Mouse (Mus musculus): ENCODE data around the gene Gm11639. TPM values are rescaled to one million over a fixed set of nuclear protein-coding genes. Genes with fewer than 3 reads are reported as not detected.
A peak's percentile ranks its signal among the peaks of the same experiment; 100 is the strongest.

Gene Gm11639
- polyA plus RNA-seq, 1 experiment from 2014 or later, result 0.01 TPM

DNA sequence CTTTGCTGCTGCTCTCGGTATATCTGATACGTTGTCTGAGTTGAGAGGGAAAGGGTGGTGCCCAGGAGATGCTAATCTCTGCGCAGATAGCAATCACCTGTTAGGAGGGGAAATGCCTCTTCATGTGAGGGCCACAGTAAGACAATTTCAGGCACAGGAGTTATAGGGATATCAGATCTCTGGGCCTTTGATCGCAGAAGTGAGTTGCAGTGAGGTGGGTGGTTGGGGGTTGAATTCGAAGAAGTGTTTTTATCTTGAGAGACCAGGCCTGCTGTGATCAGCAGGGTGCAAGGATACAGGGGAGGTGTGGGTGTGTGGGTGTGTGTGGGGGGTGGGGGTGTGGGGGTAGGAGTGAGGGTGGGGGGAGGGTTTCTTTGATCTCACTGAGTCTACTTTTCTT lies 24.4 kb upstream of the Gm11639 start:
- ATAC-seq (ENCODE audit: low FRiP score, low read depth), result no peak
- H3K4me3 ChIP-seq, result no peak overlapping the region
- 92% methylated on average over 5 of the region's 5 CpGs for WGBS

DNA sequence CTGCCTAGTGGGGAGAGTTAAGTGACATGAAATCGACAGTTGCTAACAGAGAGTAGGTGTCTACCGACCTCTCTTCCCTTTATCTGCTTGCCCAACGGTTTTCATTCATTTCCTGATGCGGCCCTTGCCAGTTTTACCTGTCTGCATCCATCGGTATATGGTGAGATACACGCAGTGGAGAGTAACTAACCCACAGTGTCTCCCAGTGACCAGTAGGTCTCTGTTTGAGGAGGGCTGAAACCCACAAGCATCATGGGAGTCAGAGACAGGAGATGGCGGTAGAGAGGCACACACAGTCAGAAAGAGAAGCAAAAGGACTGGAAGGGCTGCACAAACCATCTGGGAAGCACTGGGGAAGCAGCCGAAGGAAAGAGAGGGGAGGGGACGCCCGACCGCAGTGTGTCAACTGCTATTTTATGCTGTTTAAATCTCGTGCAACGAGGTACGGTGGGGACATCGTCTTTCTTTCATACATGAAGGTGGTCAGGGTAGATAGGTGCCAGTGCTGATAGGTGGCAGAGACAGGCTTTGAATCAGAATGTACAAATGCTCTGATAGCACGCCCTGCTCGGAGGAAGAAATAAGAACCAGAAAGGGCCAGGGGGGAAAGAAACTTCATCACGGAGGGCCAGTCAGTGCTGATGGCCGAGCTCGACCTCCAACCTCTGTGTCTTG lies 23.8 kb upstream of the Gm11639 start:
- no peaks in the 10 kb centered on the region for H3K36me3 ChIP-seq
- no peak overlapping the region for H3K9ac ChIP-seq
- no peak overlapping the region for H3K4me3 ChIP-seq
- no peak for ATAC-seq (ENCODE audit: low FRiP score, low read depth)
- H3K27me3 ChIP-seq (replicated peaks), result no peaks in the 10 kb centered on the region
- no peaks in the 10 kb centered on the region for H3K9me3 ChIP-seq
- 83% methylated on average over 20 of the region's 20 CpGs for WGBS
- H3K4me1 ChIP-seq, result no peaks in the 10 kb centered on the region
- H3K4me2 ChIP-seq (replicated peaks), result no peak overlapping the region
- no peak overlapping the region for H3K27ac ChIP-seq

More for the DNA sequence above, 24.4 kb upstream of the Gm11639 start:
- Histone ChIP-seq H3K4me1 (no peaks in the 10 kb centered on the region), H3K36me3 (no peaks in the 10 kb centered on the region), H3K9me3 (no peaks in the 10 kb centered on the region), H3K27ac (no peak overlapping the region), H3K4me2 (replicated peaks) (no peak overlapping the region), H3K27me3 (replicated peaks) (no peaks in the 10 kb centered on the region), H3K9ac (no peak overlapping the region)

DNA sequence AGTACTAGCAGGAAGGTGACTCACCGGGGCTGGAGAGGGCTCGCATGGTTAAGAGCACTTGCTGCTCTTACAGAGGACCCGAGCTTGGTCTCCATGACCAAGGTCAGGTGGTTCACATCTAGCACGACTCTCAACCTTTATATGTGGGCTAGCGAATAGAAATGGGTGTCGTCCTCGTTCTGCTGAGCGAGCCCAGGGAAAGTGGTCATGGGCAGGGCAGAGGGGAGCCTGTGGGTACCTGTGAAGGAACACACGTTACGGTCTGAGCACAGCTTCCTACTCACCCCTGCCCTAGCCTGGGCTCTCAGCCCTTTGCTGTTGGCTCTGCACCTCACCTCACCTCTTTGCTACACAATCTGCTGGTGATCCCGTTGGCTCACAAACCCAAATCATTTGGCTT lies 22.9 kb upstream of the Gm11639 start:
- H3K4me1 ChIP-seq, result no peaks in the 10 kb centered on the region
- H3K4me2 ChIP-seq (replicated peaks), result no peak overlapping the region
- no peaks in the 10 kb centered on the region for H3K36me3 ChIP-seq
- H3K27ac ChIP-seq, result no peak overlapping the region
- H3K9me3 ChIP-seq, result no peaks in the 10 kb centered on the region
- WGBS, result 93% methylated on average over 11 of the region's 11 CpGs
- ATAC-seq (ENCODE audit: low FRiP score, low read depth), result no peak
- no peak overlapping the region for H3K9ac ChIP-seq
- H3K27me3 ChIP-seq (replicated peaks), result no peaks in the 10 kb centered on the region
- H3K4me3 ChIP-seq, result no peak overlapping the region

DNA sequence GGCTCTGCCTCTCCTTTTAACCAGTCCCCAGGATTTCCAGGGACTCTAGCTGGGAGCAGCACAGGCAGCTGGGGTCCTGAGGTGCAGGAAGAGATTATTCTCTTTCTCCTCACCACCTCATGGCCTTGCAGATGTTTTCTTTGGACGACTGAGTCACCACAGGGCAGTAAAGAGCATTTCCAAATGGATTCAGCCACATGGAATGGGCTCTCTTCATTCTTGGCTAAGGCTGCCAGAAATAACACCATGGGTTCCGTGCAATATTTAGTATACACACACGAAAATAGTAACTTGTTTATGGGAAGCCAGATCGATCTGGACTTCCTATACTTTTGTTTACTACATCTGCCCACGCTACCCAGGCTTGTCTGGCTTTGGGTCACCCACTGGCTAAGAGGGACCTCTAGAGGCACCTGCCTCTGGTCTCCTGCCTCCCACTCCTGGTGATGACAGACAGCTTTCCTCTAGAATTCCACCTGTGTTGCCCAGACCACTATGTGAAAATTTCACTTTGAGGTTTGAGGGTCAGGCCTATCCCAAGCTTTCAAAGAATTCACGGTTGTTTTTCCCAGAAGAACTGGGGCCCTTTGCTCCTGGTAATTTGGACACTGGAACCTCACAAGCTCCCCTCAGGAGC lies 22.1 kb upstream of the Gm11639 start:
- Histone ChIP-seq H3K27ac (no peak overlapping the region), H3K4me3 (no peak overlapping the region), H3K4me1 (no peaks in the 10 kb centered on the region), H3K4me2 (replicated peaks) (no peak overlapping the region), H3K27me3 (replicated peaks) (no peaks in the 10 kb centered on the region), H3K36me3 (no peaks in the 10 kb centered on the region), H3K9me3 (no peaks in the 10 kb centered on the region), H3K9ac (no peak overlapping the region)
- 77% methylated on average over 6 of the region's 6 CpGs for WGBS
- no peak for ATAC-seq (ENCODE audit: low FRiP score, low read depth)

GRCm38 (mm10) chr11:104663878-104664261 lies 21.6 kb upstream of the Gm11639 start:
- no peak for ATAC-seq (ENCODE audit: low FRiP score, low read depth)
- no peaks in the 10 kb centered on the region for H3K27me3 ChIP-seq (replicated peaks)
- no peak overlapping the region for H3K27ac ChIP-seq
- H3K9ac ChIP-seq, result no peak overlapping the region
- no peaks in the 10 kb centered on the region for H3K4me1 ChIP-seq
- 79% methylated on average over 3 of the region's 3 CpGs for WGBS
- H3K4me3 ChIP-seq, result no peak overlapping the region
- no peak overlapping the region for H3K4me2 ChIP-seq (replicated peaks)
- H3K36me3 ChIP-seq, result no peaks in the 10 kb centered on the region
- H3K9me3 ChIP-seq, result no peaks in the 10 kb centered on the region

GRCm38 (mm10) chr11:104664441-104664840 lies 21.1 kb upstream of the Gm11639 start:
- no peak for ATAC-seq (ENCODE audit: low FRiP score, low read depth)
- Histone ChIP-seq H3K4me2 (replicated peaks) (no peak overlapping the region), H3K4me1 (no peaks in the 10 kb centered on the region), H3K4me3 (no peak overlapping the region), H3K27me3 (replicated peaks) (no peaks in the 10 kb centered on the region), H3K9me3 (no peaks in the 10 kb centered on the region), H3K36me3 (no peaks in the 10 kb centered on the region), H3K27ac (no peak overlapping the region), H3K9ac (no peak overlapping the region)

DNA sequence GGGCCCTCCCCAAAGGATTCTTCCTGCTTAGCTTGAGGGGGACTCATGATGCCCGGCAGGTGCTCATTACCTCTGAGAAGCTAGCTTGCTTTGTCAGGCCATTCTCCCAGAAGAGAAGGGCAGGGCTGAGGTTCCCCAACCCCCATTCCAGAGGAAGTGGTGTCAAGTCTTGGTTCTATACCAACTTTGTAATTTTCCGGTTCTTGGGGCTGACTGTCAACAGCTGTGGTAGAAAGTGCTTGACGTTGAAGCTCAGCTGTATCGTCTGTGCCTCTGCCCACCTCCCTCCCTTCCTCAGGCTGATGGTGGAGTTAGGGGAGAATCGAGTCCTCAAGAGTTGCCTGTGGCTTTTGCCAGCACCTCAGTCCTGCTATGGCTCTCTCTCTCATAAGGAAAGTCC lies 18.1 kb upstream of the Gm11639 start:
- Histone ChIP-seq H3K27me3 (replicated peaks) (no peaks in the 10 kb centered on the region), H3K4me2 (replicated peaks) (no peak overlapping the region), H3K9ac (no peak overlapping the region), H3K9me3 (no peaks in the 10 kb centered on the region), H3K27ac (no peak overlapping the region), H3K36me3 (no peaks in the 10 kb centered on the region), H3K4me3 (no peak overlapping the region), H3K4me1 (no peaks in the 10 kb centered on the region)
- no peak for ATAC-seq (ENCODE audit: low FRiP score, low read depth)
- 79% methylated on average over 5 of the region's 5 CpGs for WGBS

- H3K4me1 ChIP-seq, result no peaks in the 10 kb centered on the region
- no peak overlapping the region for H3K4me3 ChIP-seq
- 79% methylated on average over 4 of the region's 4 CpGs for WGBS
- ATAC-seq (ENCODE audit: low FRiP score, low read depth), result no peak
- no peak overlapping the region for H3K9ac ChIP-seq
- no peaks in the 10 kb centered on the region for H3K36me3 ChIP-seq
- no peak overlapping the region for H3K27ac ChIP-seq
- no peaks in the 10 kb centered on the region for H3K9me3 ChIP-seq
- no peak overlapping the region for H3K4me2 ChIP-seq (replicated peaks)
- no peaks in the 10 kb centered on the region for H3K27me3 ChIP-seq (replicated peaks)
These were observed 12.1 kb upstream of the Gm11639 start for GRCm38 (mm10) chr11:104673412-104673811.

- no peak overlapping the region for H3K4me3 ChIP-seq
- H3K4me1 ChIP-seq, result no peaks in the 10 kb centered on the region
- H3K36me3 ChIP-seq, result no peaks in the 10 kb centered on the region
- no peak for ATAC-seq (ENCODE audit: low FRiP score, low read depth)
- H3K9me3 ChIP-seq, result no peaks in the 10 kb centered on the region
- 95% methylated on average over 11 of the region's 11 CpGs for WGBS
- H3K27ac ChIP-seq, result no peak overlapping the region
- H3K27me3 ChIP-seq (replicated peaks), result no peaks in the 10 kb centered on the region
- no peak overlapping the region for H3K9ac ChIP-seq
- no peak overlapping the region for H3K4me2 ChIP-seq (replicated peaks)
These were observed 10.7 kb upstream of the Gm11639 start for GRCm38 (mm10) chr11:104674768-104675167.

DNA sequence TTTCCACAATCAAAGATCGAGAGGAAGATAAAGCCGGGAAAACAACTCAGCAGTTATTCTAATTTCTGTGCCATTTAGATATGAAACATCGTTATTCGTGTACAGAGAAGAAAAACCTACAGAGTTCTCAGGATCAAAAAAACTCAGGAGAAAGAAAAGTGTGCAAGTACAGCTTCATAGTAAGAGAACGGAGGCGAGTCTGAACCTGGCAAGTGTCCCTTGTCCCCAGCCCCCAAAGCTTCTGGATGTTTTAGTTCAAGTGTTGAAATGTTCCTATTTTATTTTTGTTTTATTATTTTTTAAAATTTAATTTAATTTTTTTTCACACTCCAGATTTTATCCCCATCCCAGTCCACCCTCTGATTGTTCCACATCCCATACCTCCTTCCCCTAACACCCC lies 7.7 kb downstream of the Gm11639 start:
- no peaks in the 10 kb centered on the region for H3K36me3 ChIP-seq
- no peak overlapping the region for H3K4me2 ChIP-seq (replicated peaks)
- WGBS, result 93% methylated on average over 6 of the region's 6 CpGs
- H3K4me3 ChIP-seq, result no peak overlapping the region
- no peaks in the 10 kb centered on the region for H3K27me3 ChIP-seq (replicated peaks)
- H3K9me3 ChIP-seq, result no peaks in the 10 kb centered on the region
- no peaks in the 10 kb centered on the region for H3K4me1 ChIP-seq
- no peak for ATAC-seq (ENCODE audit: low FRiP score, low read depth)
- H3K9ac ChIP-seq, result no peak overlapping the region
- H3K27ac ChIP-seq, result no peak overlapping the region

GRCm38 (mm10) chr11:104704097-104704496 lies 18.6 kb downstream of the Gm11639 start:
- Histone ChIP-seq H3K4me2 (replicated peaks) (no peak overlapping the region), H3K9ac (no peak overlapping the region), H3K4me1 (no peaks in the 10 kb centered on the region), H3K36me3 (no peaks in the 10 kb centered on the region), H3K27me3 (replicated peaks) (no peaks in the 10 kb centered on the region), H3K4me3 (no peak overlapping the region), H3K27ac (no peak overlapping the region), H3K9me3 (no peaks in the 10 kb centered on the region)
- WGBS, result 54% methylated on average over 15 of the region's 15 CpGs
- 0 out of 2 replicates have a peak, but pooled peaks have one; percentile 25 for ATAC-seq (ENCODE audit: low FRiP score, low read depth)

DNA sequence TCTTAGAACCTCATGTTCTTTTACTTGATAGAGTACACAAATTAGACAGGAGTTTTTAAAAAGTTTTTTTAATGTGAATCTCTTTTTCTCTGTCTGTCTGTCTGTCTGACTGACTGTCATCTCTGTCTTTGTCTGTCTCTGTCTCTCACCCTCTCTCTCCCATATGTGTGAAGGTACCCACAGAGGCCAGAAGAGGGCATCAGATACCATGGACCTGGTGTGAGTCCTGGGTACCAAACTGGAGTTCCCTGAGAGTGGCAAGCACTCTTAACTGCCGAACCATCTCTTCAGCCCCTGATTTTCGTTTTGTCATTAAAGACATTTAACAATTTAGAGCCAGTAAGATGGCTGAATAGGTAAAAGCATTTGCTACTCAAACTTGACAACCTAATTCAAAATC lies 21.6 kb downstream of the Gm11639 start:
- H3K4me2 ChIP-seq (replicated peaks), result no peak overlapping the region
- H3K9ac ChIP-seq, result no peak overlapping the region
- no peak overlapping the region for H3K4me3 ChIP-seq
- H3K36me3 ChIP-seq, result no peaks in the 10 kb centered on the region
- no peak for ATAC-seq (ENCODE audit: low FRiP score, low read depth)
- no peaks in the 10 kb centered on the region for H3K27me3 ChIP-seq (replicated peaks)
- H3K4me1 ChIP-seq, result no peaks in the 10 kb centered on the region
- H3K9me3 ChIP-seq, result no peaks in the 10 kb centered on the region
- H3K27ac ChIP-seq, result no peak overlapping the region
- WGBS, result 66% methylated on average over 2 of the region's 2 CpGs

DNA sequence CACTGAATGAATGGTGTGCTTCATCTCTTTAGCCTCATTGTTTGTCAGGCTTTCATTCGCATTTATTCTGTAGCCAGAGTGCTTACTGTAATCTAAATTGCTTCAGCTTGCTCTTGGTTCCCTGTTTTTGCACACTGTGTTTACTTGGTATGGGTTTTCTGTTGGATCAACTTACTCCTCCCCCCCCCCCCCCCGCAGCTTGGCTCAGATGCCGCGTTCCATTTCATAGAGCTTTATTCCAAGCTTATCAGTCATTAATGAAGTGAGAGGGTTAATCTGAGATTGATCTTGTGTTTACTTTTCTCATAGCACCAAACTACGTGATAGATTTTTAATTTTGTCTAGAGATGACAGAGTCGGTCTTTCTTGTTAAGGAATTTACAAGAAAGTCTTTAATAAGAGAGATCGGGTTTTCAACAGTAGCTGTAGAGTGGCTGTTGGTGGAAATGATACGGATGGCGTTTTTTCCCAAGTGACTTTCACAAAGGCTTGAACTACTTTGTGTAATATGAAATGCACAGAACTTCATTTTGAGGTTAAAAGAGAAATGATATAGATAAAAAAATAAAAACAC lies 59.6 kb downstream of the Gm11639 start:
- Histone ChIP-seq H3K4me3 (no peak overlapping the region), H3K27me3 (replicated peaks) (no peaks in the 10 kb centered on the region), H3K9me3 (no peaks in the 10 kb centered on the region), H3K9ac (no peak overlapping the region), H3K36me3 (no peaks in the 10 kb centered on the region), H3K4me1 (no peaks in the 10 kb centered on the region), H3K4me2 (replicated peaks) (no peak overlapping the region), H3K27ac (no peak overlapping the region)
- WGBS, result 92% methylated on average over 9 of the region's 9 CpGs
- no peak for ATAC-seq (ENCODE audit: low FRiP score, low read depth)
